Mouse (Mus musculus) liver, postnatal 0 days (tissue): ENCODE results near the gene Tmtc1. TPM values are rescaled to one million over a fixed set of nuclear protein-coding genes. Genes with fewer than 3 reads are reported as not detected.

Experiments used
- ATAC-seq: fragments of 200-750 bp; cut with Nextera tagmentation; 2 replicates; pipeline ENCODE4 v1.8.0; 2017; ENCODE audit warnings: mild to moderate bottlenecking, moderate library complexity
- DNase-seq: peaks from one replicate; pipeline ENCODE4 v3.0.0-alpha.2; 2016
- H3K27ac ChIP-seq: fragments of 300-500 bp; sonication (generic); 2 replicates; pipeline ENCODE4 v1.5.1; 2014; ENCODE audit warnings: antibody characterized with exemption, moderate library complexity, mild to moderate bottlenecking, low read depth
- H3K27me3 ChIP-seq: fragments of 300-500 bp; sonication (generic); 2 replicates; pipeline ENCODE4 v1.6.1; 2014; ENCODE audit warnings: low read length, control low read depth, mixed read lengths; ENCODE audit not compliant: insufficient read depth
- H3K36me3 ChIP-seq: fragments of 300-500 bp; sonication (generic); replicated peaks from 2 replicates; pipeline ENCODE4 v1.6.1; 2014; ENCODE audit warnings: mild to moderate bottlenecking, control low read depth, low read length, moderate library complexity, mixed read lengths; ENCODE audit not compliant: insufficient read depth
- H3K4me1 ChIP-seq: fragments of 300-500 bp; sonication (generic); 2 replicates; pipeline ENCODE4 v1.6.1; 2014; ENCODE audit warnings: antibody characterized with exemption, mild to moderate bottlenecking, control low read depth; ENCODE audit not compliant: insufficient read depth
- H3K4me2 ChIP-seq: fragments of 300-500 bp; sonication (generic); 2 replicates; pipeline ENCODE4 v1.6.1; 2014; ENCODE audit warnings: low read depth, mild to moderate bottlenecking, low read length, moderate library complexity, mixed read lengths
- H3K4me3 ChIP-seq: fragments of 300-500 bp; sonication (generic); 2 replicates; pipeline ENCODE4 v1.5.1; 2014; ENCODE audit warnings: low read depth, low read length
- H3K9ac ChIP-seq: fragments of 300-500 bp; sonication (generic); replicated peaks from 2 replicates; pipeline ENCODE4 v1.6.1; 2014; ENCODE audit warnings: mild to moderate bottlenecking, moderate library complexity
- H3K9me3 ChIP-seq: fragments of 300-500 bp; sonication (generic); 2 replicates; pipeline ENCODE4 v1.6.1; 2016; ENCODE audit warnings: mild to moderate bottlenecking, control low read depth, low read length, mixed read lengths
- CTCF ChIP-seq: sonication (generic); IDR thresholded peaks from 2 replicates; pipeline ENCODE4 v1.5.1; 2016; ENCODE audit warnings: antibody characterized with exemption, low read depth
- EP300 ChIP-seq: IDR thresholded peaks from 2 replicates; pipeline ENCODE4 v1.6.1; 2016; ENCODE audit warnings: antibody characterized with exemption, low read depth, mild to moderate bottlenecking
- WGBS: fragments of 180-500 bp; shearing (Covaris S2); extraction: QIAGEN DNeasy Blood & Tissue Kit; methylation state at CpG from one replicate; pipeline ENCODE4 v1.1.7; 2014; ENCODE audit not compliant: insufficient replicate concordance; 5-methylcytosine and 5-hydroxymethylcytosine counted together
- polyA plus RNA-seq: library from polyadenylated mRNA; unstranded; fragments of >200 nt; fragmentation: Nextera tagmentation; extraction: Ambion mirVana; gene quantifications from 2 replicates; pipeline ENCODE4 v1.2.1, GENCODE M21; 2015

The Tmtc1 gene
- polyA plus RNA-seq, 1 experiment from 2014 or later: 0.12 TPM

DNA sequence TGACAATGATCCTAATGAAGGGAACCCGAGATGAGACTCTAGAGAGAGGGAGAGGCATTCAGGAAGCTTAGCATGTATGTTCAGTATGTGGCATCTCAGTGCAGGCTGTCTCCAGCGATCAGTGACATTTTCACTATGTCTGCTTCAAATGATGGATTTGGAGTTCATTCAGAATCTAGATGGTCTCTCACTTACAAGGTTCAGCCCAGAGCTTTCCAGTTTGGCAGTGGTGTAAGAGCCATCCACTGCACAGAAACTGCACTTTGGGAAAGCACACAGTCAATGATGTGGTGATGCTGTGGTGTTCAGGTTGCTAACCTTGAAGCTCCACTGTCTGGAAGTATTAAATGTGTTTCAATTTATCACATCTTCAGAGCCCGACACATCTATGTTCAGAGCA, 1.9 kb upstream of the Tmtc1 start:
- no peak overlapping the region for H3K9ac ChIP-seq
- TF ChIP-seq EP300: no peak
- TF ChIP-seq CTCF: no peak
- 58% methylated on average over 3 of the region's 3 CpGs for WGBS
- H3K27ac ChIP-seq: no peak overlapping the region
- DNase-seq: no peak
- no peak overlapping the region for H3K4me2 ChIP-seq
- H3K36me3 ChIP-seq: no peaks in the 10 kb centered on the region
- H3K27me3 ChIP-seq: peaks cover 48% of the 10 kb centered on the region
- H3K4me1 ChIP-seq: peaks cover 8% of the 10 kb centered on the region; the same call in 1 of the 2 replicates
- no peak overlapping the region for H3K4me3 ChIP-seq
- ATAC-seq: no peak
- peaks cover 2% of the 10 kb centered on the region; the same call in 1 of the 2 replicates for H3K9me3 ChIP-seq

- no peak for DNase-seq
- no peak overlapping the region; the same call in 1 of the 2 replicates for H3K9ac ChIP-seq
Measured at GRCm38 (mm10) chr6:148444796-148445195, 607 bp upstream of the Tmtc1 start.

GRCm38 (mm10) chr6:148443291-148443725, 881 bp downstream of the Tmtc1 start:
- peaks cover 50% of the 10 kb centered on the region for H3K27me3 ChIP-seq
- no peak for DNase-seq
- WGBS: 3% methylated on average over 15 of the region's 15 CpGs

More at GRCm38 (mm10) chr6:148444796-148445195, 607 bp upstream of the Tmtc1 start:
- ATAC-seq: no peak
- no peak for TF ChIP-seq EP300
- no peak for TF ChIP-seq CTCF
- Histone ChIP-seq H3K9me3 (peaks cover 2% of the 10 kb centered on the region; the same call in 1 of the 2 replicates), H3K4me2 (peak overlapping the region; percentile 92), H3K4me3 (peak overlapping the region; percentile 59), H3K4me1 (peaks cover 8% of the 10 kb centered on the region; the same call in 1 of the 2 replicates), H3K36me3 (no peaks in the 10 kb centered on the region), H3K27ac (no peak overlapping the region), H3K27me3 (peaks cover 50% of the 10 kb centered on the region)
- WGBS: 4% methylated on average over 9 of the region's 9 CpGs

GRCm38 (mm10) chr6:148442671-148443290, 1.4 kb downstream of the Tmtc1 start:
- no peak for ATAC-seq
- H3K27ac ChIP-seq: no peak overlapping the region
- H3K4me2 ChIP-seq: peak overlapping the region; percentile 92
- H3K9me3 ChIP-seq: no peaks in the 10 kb centered on the region
- WGBS: 2% methylated on average over 27 of the region's 27 CpGs
- peak overlapping the region; percentile 59 for H3K4me3 ChIP-seq
- H3K9ac ChIP-seq: no peak overlapping the region
- DNase-seq: no peak
- peaks cover 50% of the 10 kb centered on the region for H3K27me3 ChIP-seq
- no peaks in the 10 kb centered on the region for H3K36me3 ChIP-seq
- TF ChIP-seq EP300 (no peak), CTCF (no peak)
- H3K4me1 ChIP-seq: peaks cover 8% of the 10 kb centered on the region; the same call in 1 of the 2 replicates

More at GRCm38 (mm10) chr6:148443291-148443725, 881 bp downstream of the Tmtc1 start:
- Histone ChIP-seq H3K4me2 (peak overlapping the region; percentile 92), H3K27ac (no peak overlapping the region), H3K9ac (no peak overlapping the region), H3K4me3 (peak overlapping the region; percentile 59), H3K4me1 (peaks cover 8% of the 10 kb centered on the region; the same call in 1 of the 2 replicates), H3K36me3 (no peaks in the 10 kb centered on the region), H3K9me3 (peaks cover 2% of the 10 kb centered on the region; the same call in 1 of the 2 replicates)
- TF ChIP-seq EP300 (no peak), CTCF (no peak)
- peak; percentile 32 for ATAC-seq

DNA sequence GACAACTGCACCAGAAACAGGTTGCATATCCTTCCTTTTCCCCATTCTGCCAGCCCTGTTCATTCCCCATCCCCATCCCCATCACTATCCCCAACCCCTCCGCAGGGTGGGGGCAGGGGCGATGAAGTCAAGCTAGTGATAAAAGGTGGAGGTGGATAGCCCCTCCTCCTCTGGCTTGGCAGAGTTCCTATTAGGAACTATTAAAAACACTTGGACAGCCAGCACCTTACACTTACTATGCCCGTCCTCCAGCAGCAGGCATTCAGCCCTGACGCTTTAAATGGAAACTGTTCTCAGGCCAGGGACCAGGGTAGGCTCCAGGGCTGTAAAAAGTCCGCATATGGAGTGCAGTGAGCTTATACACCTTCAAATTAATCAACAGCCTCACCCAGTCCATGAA, 2.3 kb downstream of the Tmtc1 start:
- H3K9ac ChIP-seq: no peak overlapping the region
- ATAC-seq: no peak
- no peak overlapping the region for H3K27ac ChIP-seq
- 28% methylated on average over 5 of the region's 5 CpGs for WGBS
- no peak overlapping the region for H3K4me3 ChIP-seq
- H3K9me3 ChIP-seq: no peaks in the 10 kb centered on the region
- TF ChIP-seq EP300: no peak
- TF ChIP-seq CTCF: no peak
- H3K4me2 ChIP-seq: no peak overlapping the region
- H3K4me1 ChIP-seq: peaks cover 8% of the 10 kb centered on the region; the same call in 1 of the 2 replicates
- H3K27me3 ChIP-seq: peaks cover 50% of the 10 kb centered on the region
- no peaks in the 10 kb centered on the region for H3K36me3 ChIP-seq
- no peak for DNase-seq

GRCm38 (mm10) chr6:148439101-148439500, 5.1 kb downstream of the Tmtc1 start:
- Histone ChIP-seq H3K4me2 (no peak overlapping the region), H3K27ac (no peak overlapping the region), H3K27me3 (peaks cover 29% of the 10 kb centered on the region), H3K4me3 (no peak overlapping the region), H3K9me3 (no peaks in the 10 kb centered on the region), H3K4me1 (peaks cover 8% of the 10 kb centered on the region; the same call in 1 of the 2 replicates), H3K9ac (no peak overlapping the region), H3K36me3 (no peaks in the 10 kb centered on the region)
- DNase-seq (no peak), ATAC-seq (no peak)
- TF ChIP-seq CTCF: no peak
- 66% methylated on average over 4 of the region's 4 CpGs for WGBS
